Mouse (Mus musculus): ENCODE data around the gene H6pd. TPM values are rescaled to one million over a fixed set of nuclear protein-coding genes. Genes with fewer than 3 reads are reported as not detected.

Gene H6pd
- total and polyA plus RNA-seq, 3 experiments = 6.9 to 10.8 TPM; not detected in 1

DNA sequence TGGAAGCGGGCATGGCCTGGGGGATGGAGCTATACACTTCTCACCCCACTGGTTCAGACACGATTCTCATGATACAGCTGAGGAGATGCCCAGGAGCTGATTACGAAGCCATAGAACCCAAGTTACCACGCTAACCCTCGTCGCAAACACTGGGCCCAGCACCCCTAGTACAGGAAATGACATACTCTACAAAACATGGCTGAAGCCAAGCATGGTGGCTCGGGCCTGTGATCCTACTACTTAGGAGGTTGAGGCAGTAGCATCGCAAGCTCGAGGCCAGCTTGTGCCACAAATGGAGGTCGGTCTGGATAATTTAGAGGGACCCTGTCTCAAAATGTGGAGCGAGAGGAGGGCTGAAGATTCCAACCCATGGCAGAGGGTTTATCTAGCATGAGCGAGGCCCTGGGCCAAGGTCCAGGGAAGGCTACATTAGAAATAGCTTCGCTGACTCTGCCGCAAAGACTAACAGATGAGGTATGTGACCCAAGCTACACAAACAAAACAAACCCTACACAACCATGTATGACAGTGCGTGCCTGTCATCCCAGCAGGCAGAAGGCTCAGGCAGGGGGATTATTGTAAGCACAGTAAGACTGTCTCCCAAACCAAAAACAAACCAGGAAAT is 8.8 kb downstream of the H6pd start:
- Histone ChIP-seq H3K36me3 (ENCODE audit: control insufficient read depth in 1 of 2, insufficient read depth in 2 of 2, low read length in 2 of 2) (peaks cover 0 to 14% of the 10 kb centered on the region in 2 experiments; a peak in 2 of 4 replicates), H3K9ac (ENCODE audit: control insufficient read depth, low read depth, low read length, poor library complexity, severe bottlenecking) (no peak overlapping the region), H3K79me2 (ENCODE audit: control insufficient read depth, insufficient read depth, low read length, poor library complexity) (0 out of 2 replicates have a peak, but pooled peaks cover 4% of the 10 kb centered on the region), H3K27me3 (ENCODE audit: control insufficient read depth in 1 of 2, insufficient read depth in 2 of 2, low read length in 2 of 2) (no peaks in the 10 kb centered on the region), H3K4me3 (ENCODE audit: control insufficient read depth in 1 of 2, insufficient read depth in 1 of 2, low read depth in 2 of 2, low read length in 2 of 2) (no peak overlapping the region), H3K27ac (ENCODE audit: control insufficient read depth, low read depth, low read length) (no peak overlapping the region), H3K9me3 (replicated peaks; ENCODE audit: insufficient read depth, low read length) (no peaks in the 10 kb centered on the region), H3K4me1 (ENCODE audit: control insufficient read depth in 1 of 2, insufficient read depth in 2 of 2, low read length in 2 of 2) (peaks cover 6 to 18% of the 10 kb centered on the region in 2 experiments; a peak in 3 of 4 replicates)
- no peak for DNase-seq (ENCODE audit: low read depth, low spot score)
- TF ChIP-seq TBP (IDR thresholded peaks at IDR 0.05; ENCODE audit: low read depth, low read length) (no peak), HCFC1 (IDR thresholded peaks at IDR 0.05; ENCODE audit: low read depth, low read length) (no peak), POLR2A (IDR thresholded peaks at IDR 0.05; ENCODE audit: control insufficient read depth in 1 of 2, insufficient read depth in 1 of 2, low read depth in 1 of 2, low read length in 2 of 2, poor library complexity in 1 of 2) (no peak), MAFK (IDR thresholded peaks at IDR 0.05; ENCODE audit: borderline replicate concordance, low read depth, low read length) (no peak)

- DNase-seq (ENCODE audit: low read depth, low spot score) = no peak
- H3K27ac ChIP-seq (ENCODE audit: control insufficient read depth, low read depth, low read length) = no peak overlapping the region
- peaks cover 6 to 18% of the 10 kb centered on the region in 2 experiments; a peak in 3 of 4 replicates for H3K4me1 ChIP-seq (ENCODE audit: control insufficient read depth in 1 of 2, insufficient read depth in 2 of 2, low read length in 2 of 2)
- H3K27me3 ChIP-seq (ENCODE audit: control insufficient read depth in 1 of 2, insufficient read depth in 2 of 2, low read length in 2 of 2) = no peaks in the 10 kb centered on the region
- TF ChIP-seq TAL1 (IDR thresholded peaks at IDR 0.05; ENCODE audit: low read length) = no peak
- TF ChIP-seq NRF1 (IDR thresholded peaks at IDR 0.05; ENCODE audit: insufficient read depth, low read depth, low read length, poor library complexity, severe bottlenecking) = no peak
- TF ChIP-seq E2F4 (IDR thresholded peaks at IDR 0.05; ENCODE audit: borderline replicate concordance, low read depth, low read length) = no peak
- TF ChIP-seq NELFE (IDR thresholded peaks at IDR 0.05; ENCODE audit: low read depth, low read length) = no peak
- no peak for TF ChIP-seq USF1 (IDR thresholded peaks at IDR 0.05; ENCODE audit: low read depth, low read length)
- TF ChIP-seq POLR2A (IDR thresholded peaks at IDR 0.05; ENCODE audit: control insufficient read depth in 1 of 2, insufficient read depth in 1 of 2, low read depth in 1 of 2, low read length in 2 of 2, poor library complexity in 1 of 2) = no peak
- no peak for TF ChIP-seq TCF12 (IDR thresholded peaks at IDR 0.05; ENCODE audit: low read depth, low read length)
- TF ChIP-seq POLR2AphosphoS5 (IDR thresholded peaks at IDR 0.05; ENCODE audit: borderline replicate concordance, low read depth, low read length) = no peak
- no peak for TF ChIP-seq CTCF (IDR thresholded peaks at IDR 0.05 in 2 of 3, conservative IDR thresholded peaks at IDR 0.05 in 1 of 3; ENCODE audit: control insufficient read depth in 1 of 3, insufficient read depth in 1 of 3, low read depth in 2 of 3, low read length in 3 of 3, poor library complexity in 1 of 3, severe bottlenecking in 1 of 3)
- TF ChIP-seq EP300 (IDR thresholded peaks at IDR 0.05; ENCODE audit: low read depth in 1 of 2, low read length in 2 of 2) = no peak
- TF ChIP-seq MYC (IDR thresholded peaks at IDR 0.05; ENCODE audit: low read depth, low read length) = no peak
- TF ChIP-seq POLR2AphosphoS2 (IDR thresholded peaks at IDR 0.05; ENCODE audit: low read length) = no peak
- no peak for TF ChIP-seq SMC3 (IDR thresholded peaks at IDR 0.05; ENCODE audit: low read depth, low read length)
- TF ChIP-seq UBTF (IDR thresholded peaks at IDR 0.05; ENCODE audit: borderline replicate concordance, insufficient read depth, low read depth, low read length) = no peak
- no peak for TF ChIP-seq TBP (IDR thresholded peaks at IDR 0.05; ENCODE audit: low read depth, low read length)
- 0 out of 2 replicates have a peak, but pooled peaks cover 4% of the 10 kb centered on the region for H3K79me2 ChIP-seq (ENCODE audit: control insufficient read depth, insufficient read depth, low read length, poor library complexity)
- H3K4me3 ChIP-seq (ENCODE audit: control insufficient read depth in 1 of 2, insufficient read depth in 1 of 2, low read depth in 2 of 2, low read length in 2 of 2) = no peak overlapping the region
- no peaks in the 10 kb centered on the region for H3K9me3 ChIP-seq (replicated peaks; ENCODE audit: insufficient read depth, low read length)
- peaks cover 0 to 14% of the 10 kb centered on the region in 2 experiments; a peak in 2 of 4 replicates for H3K36me3 ChIP-seq (ENCODE audit: control insufficient read depth in 1 of 2, insufficient read depth in 2 of 2, low read length in 2 of 2)
- H3K9ac ChIP-seq (ENCODE audit: control insufficient read depth, low read depth, low read length, poor library complexity, severe bottlenecking) = no peak overlapping the region
These were observed 9.3 kb downstream of the H6pd start for GRCm38 (mm10) chr4:149999510-149999900.
